Mouse (Mus musculus) macrophage (primary cell): ENCODE results near the gene Cd151. TPM values are rescaled to one million over a fixed set of nuclear protein-coding genes. Genes with fewer than 3 reads are reported as not detected.

Experiments
- H3K27ac ChIP-seq: fragments of 350-480 bp; formaldehyde crosslinking; 2 replicates; pipeline ENCODE4 v1.9.0; 2021
- H3K36me3 ChIP-seq: fragments of 350-480 bp; formaldehyde crosslinking; 2 replicates; pipeline ENCODE4 v1.9.0; 2021; ENCODE audit errors: inconsistent target
- H3K4me3 ChIP-seq: fragments of 350-480 bp; formaldehyde crosslinking; 2 replicates; pipeline ENCODE4 v1.9.0; 2021; ENCODE audit errors: inconsistent target
- H3K79me2 ChIP-seq: fragments of 350-480 bp; formaldehyde crosslinking; 2 replicates; pipeline ENCODE4 v1.9.0; 2021; ENCODE audit errors: inconsistent target
- WGBS: methylation state at CpG from one replicate; pipeline ENCODE4 v1.1.7; 2026; ENCODE audit warnings: inconsistent platforms; ENCODE audit not compliant: missing documents; 5-methylcytosine and 5-hydroxymethylcytosine counted together
- polyA plus RNA-seq: library from polyadenylated mRNA; stranded (reverse); fragments of 250-400 nt; gene quantifications from 3 replicates; pipeline ENCODE4 v1.2.4, GENCODE M21; 2018; ENCODE audit warnings: inconsistent platforms

Gene Cd151
- polyA plus RNA-seq, 1 experiment from 2014 or later, result 60.3 TPM

GRCm38 (mm10) chr7:141495940-141496339 lies 28.7 kb downstream of the Cd151 start:
- H3K36me3 ChIP-seq, result peaks cover 40% of the 10 kb centered on the region
- WGBS, result 96% methylated on average over 4 of the region's 4 CpGs
- no peak overlapping the region for H3K4me3 ChIP-seq
- H3K79me2 ChIP-seq, result no peaks in the 10 kb centered on the region
- no peak overlapping the region for H3K27ac ChIP-seq

- Histone ChIP-seq H3K4me3 (no peak overlapping the region), H3K36me3 (peaks cover 35% of the 10 kb centered on the region), H3K27ac (no peak overlapping the region), H3K79me2 (no peaks in the 10 kb centered on the region)
- WGBS, result 75% methylated on average over 3 of the region's 3 CpGs
Observed at GRCm38 (mm10) chr7:141497600-141497999, 30.4 kb downstream of the Cd151 start.

DNA sequence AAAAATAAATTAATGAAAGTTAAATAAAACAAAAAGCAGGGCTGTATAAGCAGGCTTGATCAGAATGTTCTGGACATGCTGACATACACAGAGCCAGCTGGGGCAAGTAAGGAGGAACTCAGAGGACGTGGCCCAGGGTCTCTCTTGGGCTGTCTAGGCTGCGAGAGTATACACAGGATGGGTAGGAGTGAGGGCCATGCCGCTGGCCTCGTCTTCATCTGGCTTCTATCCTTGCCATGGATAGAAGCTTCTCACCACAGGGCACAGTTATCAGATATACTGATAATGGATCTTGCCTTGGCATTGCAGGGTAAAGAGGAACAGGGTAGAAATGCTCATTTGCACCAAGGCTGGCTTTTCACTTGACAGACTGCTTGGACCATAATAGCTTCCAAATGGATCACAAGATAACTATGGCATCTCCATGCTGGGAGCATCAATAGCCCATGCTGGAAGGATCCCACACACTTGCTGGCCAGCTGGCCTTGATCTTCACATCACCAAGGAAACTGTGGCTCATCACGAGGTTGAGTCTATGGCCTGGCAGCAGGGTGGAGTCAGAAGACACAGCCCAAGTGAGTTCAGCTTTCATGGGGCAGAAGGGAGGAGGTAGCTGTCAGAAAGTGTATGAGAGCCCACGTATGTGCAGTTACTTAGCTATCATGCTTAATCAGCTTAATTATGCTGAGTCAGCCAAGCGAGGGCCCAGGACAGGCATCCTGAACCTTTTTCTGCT lies 34.8 kb downstream of the Cd151 start:
- H3K36me3 ChIP-seq, result peaks cover 14% of the 10 kb centered on the region; the same call in 1 of the 2 replicates
- 96% methylated on average over 7 of the region's 7 CpGs for WGBS
- H3K79me2 ChIP-seq, result no peaks in the 10 kb centered on the region

GRCm38 (mm10) chr7:141502556-141502905 lies 35.3 kb downstream of the Cd151 start:
- Histone ChIP-seq H3K79me2 (no peaks in the 10 kb centered on the region), H3K4me3 (no peak overlapping the region), H3K36me3 (peaks cover 10% of the 10 kb centered on the region; the same call in 1 of the 2 replicates), H3K27ac (no peak overlapping the region)
- 100% methylated on average over 4 of the region's 5 CpGs for WGBS

More for the DNA sequence above, 34.8 kb downstream of the Cd151 start:
- H3K27ac ChIP-seq, result no peak overlapping the region
- H3K4me3 ChIP-seq, result no peak overlapping the region

GRCm38 (mm10) chr7:141506278-141506677 lies 39.1 kb downstream of the Cd151 start:
- Histone ChIP-seq H3K79me2 (no peaks in the 10 kb centered on the region), H3K36me3 (peaks cover 19% of the 10 kb centered on the region; the same call in 1 of the 2 replicates), H3K4me3 (no peak overlapping the region), H3K27ac (no peak overlapping the region)
- 100% methylated on average over 2 of the region's 2 CpGs for WGBS

- peaks cover 13% of the 10 kb centered on the region; the same call in 1 of the 2 replicates for H3K36me3 ChIP-seq
- H3K27ac ChIP-seq, result no peak overlapping the region
- no peak overlapping the region for H3K4me3 ChIP-seq
- no peaks in the 10 kb centered on the region for H3K79me2 ChIP-seq
Observed at GRCm38 (mm10) chr7:141508160-141508559, 41.0 kb downstream of the Cd151 start.

DNA sequence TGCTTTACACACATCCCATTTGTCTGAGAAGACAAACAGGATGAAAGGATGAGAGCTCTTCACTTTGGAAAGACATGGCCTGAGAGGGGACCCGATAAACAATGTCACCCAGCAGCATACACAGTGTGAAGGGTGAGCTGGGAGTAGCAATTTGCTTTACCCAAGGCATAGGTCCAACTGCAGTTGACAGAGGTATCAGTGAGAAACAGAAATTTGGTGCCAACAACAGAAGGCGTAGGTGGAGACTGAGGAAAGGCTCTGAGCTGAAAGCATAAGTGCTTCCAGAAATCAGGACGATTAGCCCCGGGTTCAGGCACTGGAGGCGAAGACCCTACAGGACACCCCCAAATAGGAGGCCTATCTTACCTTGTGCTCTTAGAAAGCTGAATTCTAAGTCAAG lies 43.0 kb downstream of the Cd151 start:
- Histone ChIP-seq H3K79me2 (no peaks in the 10 kb centered on the region), H3K36me3 (peaks cover 13% of the 10 kb centered on the region; the same call in 1 of the 2 replicates), H3K27ac (no peak overlapping the region), H3K4me3 (no peak overlapping the region)
- 100% methylated on average over 5 of the region's 5 CpGs for WGBS

- Histone ChIP-seq H3K4me3 (no peak overlapping the region), H3K27ac (no peak overlapping the region), H3K79me2 (no peaks in the 10 kb centered on the region), H3K36me3 (peaks cover 13% of the 10 kb centered on the region; the same call in 1 of the 2 replicates)
- 96% methylated on average over 8 of the region's 8 CpGs for WGBS
Observed at GRCm38 (mm10) chr7:141510681-141511191, 43.5 kb downstream of the Cd151 start.

DNA sequence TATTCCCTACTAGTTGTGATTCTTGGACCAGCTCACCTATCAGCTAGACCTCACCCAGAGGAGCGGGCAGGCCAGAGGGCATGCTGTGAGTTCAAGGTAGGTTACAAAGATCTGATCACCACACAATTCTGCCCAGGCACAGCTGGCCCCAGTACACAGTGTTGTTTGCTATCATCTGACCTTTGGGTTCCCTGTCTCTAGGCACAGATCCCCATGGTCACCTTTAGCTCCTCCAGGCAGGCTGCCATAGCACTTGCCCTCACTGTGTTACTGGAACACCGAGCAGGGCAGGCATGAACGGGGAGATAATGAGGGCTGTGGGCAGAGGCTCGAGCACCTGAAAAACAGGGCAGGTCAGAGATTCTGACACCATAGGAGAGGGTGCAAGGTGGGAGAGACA lies 50.4 kb downstream of the Cd151 start:
- H3K4me3 ChIP-seq, result no peak overlapping the region
- WGBS, result 100% methylated on average over 4 of the region's 4 CpGs
- peaks cover 45% of the 10 kb centered on the region; the same call in 1 of the 2 replicates for H3K36me3 ChIP-seq
- H3K27ac ChIP-seq, result no peak overlapping the region
- no peaks in the 10 kb centered on the region for H3K79me2 ChIP-seq

DNA sequence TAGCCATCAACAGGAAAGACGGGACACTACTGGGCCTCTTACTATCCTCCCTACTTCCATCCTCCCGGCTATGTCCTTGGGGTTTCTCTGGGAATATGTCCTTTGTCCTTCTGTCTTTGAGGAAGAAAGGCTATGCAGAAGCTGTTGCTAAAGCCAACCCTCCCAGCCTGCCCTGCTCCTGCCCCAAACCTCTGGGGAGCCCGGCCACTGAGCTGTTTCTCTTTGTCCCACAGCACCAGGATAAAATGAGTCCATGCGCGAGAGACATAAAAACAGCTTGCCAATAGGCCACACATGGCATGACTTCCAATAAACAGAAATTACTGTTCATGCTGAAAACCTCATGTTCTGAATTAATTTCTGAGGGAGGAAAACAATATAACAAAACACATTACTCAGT lies 51.1 kb downstream of the Cd151 start:
- H3K79me2 ChIP-seq, result no peaks in the 10 kb centered on the region
- 94% methylated on average over 5 of the region's 5 CpGs for WGBS
- H3K36me3 ChIP-seq, result peaks cover 46% of the 10 kb centered on the region; the same call in 1 of the 2 replicates
- no peak overlapping the region for H3K4me3 ChIP-seq
- no peak overlapping the region for H3K27ac ChIP-seq

GRCm38 (mm10) chr7:141518926-141519325 lies 51.7 kb downstream of the Cd151 start:
- H3K27ac ChIP-seq, result no peak overlapping the region
- no peak overlapping the region for H3K4me3 ChIP-seq
- peaks cover 46% of the 10 kb centered on the region; the same call in 1 of the 2 replicates for H3K36me3 ChIP-seq
- no peaks in the 10 kb centered on the region for H3K79me2 ChIP-seq
- 95% methylated on average over 3 of the region's 3 CpGs for WGBS

- 100% methylated on average over 1 of the region's 1 CpGs for WGBS
- no peaks in the 10 kb centered on the region for H3K79me2 ChIP-seq
- H3K27ac ChIP-seq, result no peak overlapping the region
- H3K4me3 ChIP-seq, result no peak overlapping the region
- peaks cover 46% of the 10 kb centered on the region; the same call in 1 of the 2 replicates for H3K36me3 ChIP-seq
Observed at GRCm38 (mm10) chr7:141519795-141520194, 52.6 kb downstream of the Cd151 start.

Other genes starting within 250 kb of the Cd151 start
- gene Phrf1, start 238.6 kb upstream of the Cd151 start, polyA plus RNA-seq, result 36.7 to 44.4 TPM (median 42.6 TPM) in 3 replicates
- 119 to 344 TPM (median 190 TPM) in 3 replicates for gene Irf7, start 200.9 kb upstream of the Cd151 start, polyA plus RNA-seq
- not detected in 3 replicates for gene Cdhr5, start 190.6 kb upstream of the Cd151 start, polyA plus RNA-seq
- not detected in 3 replicates for gene Sct, start 188.3 kb upstream of the Cd151 start, polyA plus RNA-seq
- 0.09 TPM in 1 of 3 replicates, not detected in the others for gene Drd4, start 175.4 kb upstream of the Cd151 start, polyA plus RNA-seq
- gene Deaf1, start 139.7 kb upstream of the Cd151 start, polyA plus RNA-seq, result 14.6 to 16.7 TPM (median 16.5 TPM) in 3 replicates
- gene Tmem80, start 139.7 kb upstream of the Cd151 start, polyA plus RNA-seq, result 10.2 to 25.3 TPM (median 18.7 TPM) in 3 replicates
- gene Eps8l2, start 128.5 kb upstream of the Cd151 start, polyA plus RNA-seq, result not detected in 3 replicates
- 238 to 467 TPM (median 415 TPM) in 3 replicates for gene Taldo1, start 75.2 kb upstream of the Cd151 start, polyA plus RNA-seq
- gene Gatd1, start 53.3 kb upstream of the Cd151 start, polyA plus RNA-seq, result 8.0 to 25.6 TPM (median 17.6 TPM) in 3 replicates
- gene Cend1, start 37.9 kb upstream of the Cd151 start, polyA plus RNA-seq, result not detected in 3 replicates
- gene Slc25a22, start 29.5 kb upstream of the Cd151 start, polyA plus RNA-seq, result 12.7 to 36.5 TPM (median 27.8 TPM) in 3 replicates
- 1.5 to 4.4 TPM (median 1.7 TPM) in 3 replicates for gene Pidd1, start 23.4 kb upstream of the Cd151 start, polyA plus RNA-seq
- gene Rplp2, start 20.0 kb upstream of the Cd151 start, polyA plus RNA-seq, result 766 to 855 TPM (median 779 TPM) in 3 replicates
- 36.1 to 135 TPM (median 74.0 TPM) in 3 replicates for gene Pnpla2, start 12.2 kb upstream of the Cd151 start, polyA plus RNA-seq
- 15.7 to 22.0 TPM (median 19.0 TPM) in 3 replicates for gene Cracr2b, start 6.3 kb upstream of the Cd151 start, polyA plus RNA-seq
- 8.3 to 22.8 TPM (median 12.8 TPM) in 3 replicates for gene Polr2l, start 7.7 kb downstream of the Cd151 start, polyA plus RNA-seq
- gene Tspan4, start 7.8 kb downstream of the Cd151 start, polyA plus RNA-seq, result 48.8 to 142 TPM (median 129 TPM) in 3 replicates
- gene Chid1, start 72.5 kb downstream of the Cd151 start, polyA plus RNA-seq, result 23.1 to 31.1 TPM (median 25.0 TPM) in 3 replicates
- gene Ap2a2, start 94.8 kb downstream of the Cd151 start, polyA plus RNA-seq, result 86.4 to 118 TPM (median 89.9 TPM) in 3 replicates
- 0.04 to 0.07 TPM in 2 of 3 replicates, not detected in the other for gene Muc6, start 187.9 kb downstream of the Cd151 start, polyA plus RNA-seq
- 0.07 to 0.14 TPM in 2 of 3 replicates, not detected in the other for gene Muc2, start 222.9 kb downstream of the Cd151 start, polyA plus RNA-seq